Mouse (Mus musculus) CH12.LX (cell line): ENCODE results near the gene Chd2. TPM values are rescaled to one million over a fixed set of nuclear protein-coding genes. Genes with fewer than 3 reads are reported as not detected.

Source experiments
- DNase-seq: peaks from one replicate; pipeline ENCODE4 v3.0.0-alpha.2; 2013; ENCODE audit errors: extremely low read depth
- H3K27ac ChIP-seq: 2 replicates; pipeline ENCODE4 v1.5.1; 2012; ENCODE audit warnings: low read depth, mild to moderate bottlenecking, control low read depth, moderate library complexity; ENCODE audit not compliant: insufficient read depth
- H3K27me3 ChIP-seq: replicated peaks from 2 replicates; pipeline ENCODE3; 2012; ENCODE audit warnings: inconsistent platforms
- H3K36me3 ChIP-seq, 2 experiments: replicated peaks in 1 of 2; 2 replicates each; pipeline versions ENCODE3 to v1.6.1; 2012; ENCODE audit warnings: inconsistent platforms in 1 of 2, low read length in 1 of 2, mild to moderate bottlenecking in 1 of 2, mixed read lengths in 1 of 2, moderate library complexity in 1 of 2; ENCODE audit not compliant: control insufficient read depth in 1 of 2, insufficient read depth in 1 of 2
- H3K4me1 ChIP-seq, 2 experiments: 2 replicates each; pipeline ENCODE4 v1.6.1; 2012; ENCODE audit warnings: inconsistent platforms in 1 of 2, moderate library complexity in 1 of 2; ENCODE audit not compliant: insufficient read depth in 2 of 2, control insufficient read depth in 1 of 2
- H3K4me2 ChIP-seq: 2 replicates; pipeline ENCODE4 v1.6.1; 2012; ENCODE audit warnings: low read depth, mild to moderate bottlenecking, control low read depth; ENCODE audit not compliant: poor library complexity, insufficient read depth, severe bottlenecking
- H3K4me3 ChIP-seq, 3 experiments: fragments of 150-350 bp in 1 of 3; sonication (generic) in 1 of 3; replicated peaks in 1 of 3; 2 replicates each; pipeline versions ENCODE3 to v1.5.1; 2011 to 2012; ENCODE audit warnings: low read depth in 2 of 3, low read length in 2 of 3, mild to moderate bottlenecking in 2 of 3, moderate library complexity in 2 of 3, control low read depth in 1 of 3, improper control_type of control experiment in 1 of 3, inconsistent platforms in 1 of 3, mixed read lengths in 1 of 3; ENCODE audit not compliant: poor library complexity in 1 of 3
- H3K79me2 ChIP-seq: replicated peaks from 2 replicates; pipeline ENCODE4 v1.6.1; 2012; ENCODE audit warnings: mild to moderate bottlenecking, moderate library complexity; ENCODE audit not compliant: control insufficient read depth, poor library complexity, insufficient read depth, severe bottlenecking; ENCODE audit errors: extremely low read depth
- H3K9ac ChIP-seq: 2 replicates; pipeline ENCODE4 v1.6.1; 2012; ENCODE audit warnings: low read depth, mild to moderate bottlenecking, control low read depth, moderate library complexity; ENCODE audit not compliant: insufficient read depth
- H3K9me3 ChIP-seq: replicated peaks from 2 replicates; pipeline ENCODE3; 2012; ENCODE audit warnings: low read length, inconsistent platforms, mixed read lengths
- BHLHE40 ChIP-seq: IDR thresholded peaks from 2 replicates; pipeline ENCODE4 v1.6.1; 2011; ENCODE audit warnings: mild to moderate bottlenecking, low read depth, low read length, improper control_type of control experiment
- CHD1 ChIP-seq: IDR thresholded peaks from 2 replicates; pipeline ENCODE4 v1.6.1; 2012; ENCODE audit warnings: low read depth, low read length, improper control_type of control experiment, inconsistent platforms
- EP300 ChIP-seq: IDR thresholded peaks from 2 replicates; pipeline ENCODE4 v1.6.1; 2011; ENCODE audit warnings: low read length, improper control_type of control experiment
- ETS1 ChIP-seq: conservative IDR thresholded peaks from 2 replicates; pipeline ENCODE4 v1.6.1; 2012; ENCODE audit warnings: low read depth, mild to moderate bottlenecking, inconsistent platforms, low read length, improper control_type of control experiment, moderate library complexity
- MAFK ChIP-seq: IDR thresholded peaks from 2 replicates; pipeline ENCODE4 v1.6.1; 2011; ENCODE audit warnings: low read length, improper control_type of control experiment; ENCODE audit not compliant: insufficient replicate concordance
- MXI1 ChIP-seq: IDR thresholded peaks from 2 replicates; pipeline ENCODE4 v1.6.1; 2011; ENCODE audit warnings: mild to moderate bottlenecking, low read depth, low read length, improper control_type of control experiment
- SIN3A ChIP-seq: IDR thresholded peaks from 2 replicates; pipeline ENCODE4 v1.6.1; 2012; ENCODE audit warnings: low read length, improper control_type of control experiment, inconsistent platforms
- SMC3 ChIP-seq: IDR thresholded peaks from 2 replicates; pipeline ENCODE4 v1.6.1; 2011; ENCODE audit warnings: low read depth, low read length, improper control_type of control experiment
- UBTF ChIP-seq: IDR thresholded peaks from 2 replicates; pipeline ENCODE4 v1.6.1; 2012; ENCODE audit warnings: low read depth, mild to moderate bottlenecking, inconsistent platforms, low read length, improper control_type of control experiment, moderate library complexity
- USF1 ChIP-seq: IDR thresholded peaks from 2 replicates; pipeline ENCODE4 v1.6.1; 2014; ENCODE audit warnings: low read depth, mild to moderate bottlenecking, inconsistent platforms, low read length, improper control_type of control experiment
- USF2 ChIP-seq: conservative IDR thresholded peaks from 2 replicates; pipeline ENCODE4 v1.6.1; 2011; ENCODE audit warnings: low read depth, low read length, improper control_type of control experiment
- ZMIZ1 ChIP-seq: IDR thresholded peaks from 2 replicates; pipeline ENCODE4 v1.6.1; 2012; ENCODE audit warnings: low read depth, mild to moderate bottlenecking, inconsistent platforms, low read length, improper control_type of control experiment
- dilution Hi-C: fragments of 300-500 bp; cut with MboI; formaldehyde crosslinking; loops from 2 replicates; pipeline ENCODE4 v1.14.3; 2020; ENCODE audit warnings: low sequenced_read_pairs; ENCODE audit not compliant: extremely low pct_unique_long_range_greater_than_20kb, extremely low pct_ligation_motif_present
- in situ Hi-C: fragments of 300-500 bp; cut with MboI; formaldehyde crosslinking; loops from 3 replicates; pipeline ENCODE4 v1.14.3; 2019; ENCODE audit warnings: low sequenced_read_pairs, low pct_ligation_motif_present, low pct_unique_long_range_greater_than_20kb, mixed read lengths
- polyA plus RNA-seq: library from polyadenylated mRNA; unstranded; fragments of >175 nt; gene quantifications from 2 replicates; pipeline ENCODE4 v1.2.1, GENCODE M21; 2012; ENCODE audit warnings: low read depth; ENCODE audit not compliant: insufficient read length
- total RNA-seq, 2 experiments: library from RNA; depleted of rRNA; stranded (reverse); fragments of 300-350 nt in 1 of 2; fragments of >200 nt in 1 of 2; gene quantifications; 2 replicates each; pipeline ENCODE4 v1.2.3; 2012 to 2014

The Chd2 gene
- total and polyA plus RNA-seq, 3 experiments: 23.2 to 39.3 (median 30.9) TPM

DNA sequence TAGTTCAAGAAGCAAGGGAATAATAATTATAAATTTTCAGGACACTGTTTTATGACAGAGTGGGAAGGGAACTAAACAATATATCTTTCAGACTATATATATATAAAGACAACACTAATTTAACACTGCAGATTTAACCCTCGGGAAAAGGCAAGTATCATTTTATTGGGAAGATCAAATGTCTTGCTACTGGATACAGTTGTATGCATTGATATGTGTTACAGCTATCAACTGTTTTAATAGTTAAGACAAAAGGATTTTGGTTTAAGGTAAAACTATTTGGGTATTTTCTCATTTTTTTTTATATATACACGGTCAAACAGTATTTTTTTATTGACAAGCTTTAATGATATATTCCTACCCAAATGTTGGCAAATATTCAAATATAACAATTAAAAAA, 13.2 kb upstream of the Chd2 start:
- dilution Hi-C loops: no loop called here
- Histone ChIP-seq H3K36me3 (peaks cover 7 to 16% of the 10 kb centered on the region in 2 experiments), H3K4me2 (no peak overlapping the region), H3K9ac (no peak overlapping the region; the same call in 1 of the 2 replicates), H3K4me3 (peak overlapping the region in 2 of 3 experiments; percentile 97 to 99), H3K27ac (no peak overlapping the region), H3K27me3 (no peaks in the 10 kb centered on the region), H3K9me3 (no peaks in the 10 kb centered on the region), H3K79me2 (peaks cover 41% of the 10 kb centered on the region), H3K4me1 (peaks cover 0 to 15% of the 10 kb centered on the region in 2 experiments; a peak in 1 of 4 replicates)
- no peak for DNase-seq
- TF ChIP-seq CHD1 (peak; percentile 92; the same call in 1 of the 2 replicates), SMC3 (no peak), SIN3A (peak; percentile 21; the same call in 1 of the 2 replicates)
- in situ Hi-C loops: no loop called here

DNA sequence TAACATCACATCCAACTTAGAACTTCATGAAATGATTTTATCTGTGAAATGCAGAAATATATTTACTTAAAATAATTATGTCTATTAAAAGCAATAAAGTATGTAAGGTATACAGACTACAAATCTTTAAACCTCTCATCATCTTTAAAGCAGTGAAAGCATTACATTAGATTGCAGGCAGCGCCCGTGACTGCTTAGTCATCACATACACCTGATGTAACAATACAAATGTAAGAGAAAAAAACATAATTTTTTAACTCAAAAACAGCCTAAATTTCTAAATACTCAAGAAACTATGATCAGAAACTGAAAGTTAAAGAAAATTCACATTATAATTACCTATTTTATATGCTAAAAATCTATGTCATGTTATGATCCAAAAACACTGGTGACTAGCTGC, 11.5 kb upstream of the Chd2 start:
- Histone ChIP-seq H3K4me2 (no peak overlapping the region; the same call in 1 of the 2 replicates), H3K9ac (peak overlapping the region; percentile 89; the same call in 1 of the 2 replicates), H3K36me3 (peaks cover 15 to 29% of the 10 kb centered on the region in 2 experiments), H3K27me3 (no peaks in the 10 kb centered on the region), H3K4me1 (peaks cover 0 to 19% of the 10 kb centered on the region in 2 experiments; a peak in 2 of 4 replicates), H3K27ac (no peak overlapping the region), H3K4me3 (peak overlapping the region in 2 of 3 experiments; percentile 32 to 99), H3K79me2 (peaks cover 54% of the 10 kb centered on the region), H3K9me3 (no peaks in the 10 kb centered on the region)
- DNase-seq: no peak
- in situ Hi-C loops (no loop called here), dilution Hi-C loops (no loop called here)
- TF ChIP-seq CHD1: peak; percentile 97
- TF ChIP-seq USF2: no peak
- TF ChIP-seq MAFK: peak; percentile 61; the same call in 1 of the 2 replicates
- peak; percentile 71 for TF ChIP-seq BHLHE40

DNA sequence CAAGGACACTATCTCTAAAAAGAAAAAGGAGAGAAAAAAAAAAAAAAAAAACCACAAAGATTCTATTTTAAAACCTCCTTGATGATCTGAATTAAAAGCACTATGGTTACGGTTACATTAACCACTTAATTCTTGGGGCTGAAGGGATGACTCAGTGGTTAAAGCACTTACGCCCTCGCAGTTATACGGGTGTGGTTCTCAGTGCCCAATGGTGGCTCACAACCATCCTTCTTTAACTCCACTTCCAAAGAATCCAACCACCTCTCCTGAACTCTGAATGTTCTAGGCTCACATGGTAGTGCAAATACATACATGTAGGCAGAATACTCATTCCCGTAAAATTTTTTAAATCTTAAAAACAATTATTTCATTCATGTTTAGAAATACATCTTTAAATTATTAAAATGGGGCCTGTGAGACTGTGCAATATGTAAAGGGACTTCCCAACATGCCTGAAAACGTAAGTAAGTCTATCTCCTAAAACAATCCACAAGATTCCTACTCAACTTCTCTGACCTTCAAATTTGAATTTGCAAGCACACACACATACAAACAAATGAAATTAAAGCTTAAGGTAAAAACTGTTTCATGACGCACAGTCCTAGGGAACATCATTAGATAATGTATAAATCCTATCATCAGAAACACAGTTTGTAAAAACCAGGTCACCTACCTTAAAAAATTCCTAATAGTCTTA, 10.6 kb upstream of the Chd2 start:
- H3K4me3 ChIP-seq: peak overlapping the region; percentile 32 to 99 (median 56)
- H3K9me3 ChIP-seq: no peaks in the 10 kb centered on the region
- peak overlapping the region; percentile 89 for H3K9ac ChIP-seq
- H3K79me2 ChIP-seq: peaks cover 48% of the 10 kb centered on the region
- H3K27ac ChIP-seq: peak overlapping the region; percentile 45; the same call in 1 of the 2 replicates
- H3K4me1 ChIP-seq: peaks cover 0 to 27% of the 10 kb centered on the region in 2 experiments; a peak in 2 of 4 replicates
- in situ Hi-C loops (no loop called here), dilution Hi-C loops (no loop called here)
- H3K36me3 ChIP-seq: peaks cover 17 to 32% of the 10 kb centered on the region in 2 experiments
- no peak for DNase-seq
- H3K4me2 ChIP-seq: peak overlapping the region; percentile 93
- H3K27me3 ChIP-seq: no peaks in the 10 kb centered on the region
- TF ChIP-seq MXI1 (peak; percentile 33; the same call in 1 of the 2 replicates), EP300 (no peak), BHLHE40 (no peak), SIN3A (peak; percentile 44; the same call in 1 of the 2 replicates), UBTF (no peak), ZMIZ1 (0 out of 2 replicates have a peak, but pooled peaks have one; percentile 18), USF1 (no peak), ETS1 (0 out of 2 replicates have a peak, but pooled peaks have one; percentile 13)
